Mouse (Mus musculus) layer of hippocampus, postnatal 14 days (tissue): ENCODE data around the gene Olfr643. TPM values are rescaled to one million over a fixed set of nuclear protein-coding genes. Genes with fewer than 3 reads are reported as not detected.

ENCODE experiments used
- DNase-seq, 2 experiments: peaks; one replicate each; pipeline ENCODE4 v3.0.0; 2021 to 2022; ENCODE audit warnings: low spot score in 2 of 2, mixed read lengths in 1 of 2
- long read RNA-seq, 2 experiments: library from polyadenylated mRNA; stranded (forward); transcript quantifications; one replicate each; pipeline ENCODE4 v2.0.0; 2021
- total RNA-seq, 2 experiments: library from RNA; stranded (reverse); gene quantifications; 2 replicates each; pipeline ENCODE4 v1.2.3; 2021

The Olfr643 gene
- total RNA-seq = not detected
- long read RNA-seq, experiment 1 = 0 reads
- long read RNA-seq, experiment 2 = 0 reads

GRCm38 (mm10) chr7:104137305-104137704 is at the start of gene Olfr643:
Gene Olfr643 (minus strand): TSS chr7:104137405.
- no peak for DNase-seq

GRCm38 (mm10) chr7:104183292-104183691 is 46.1 kb upstream of the Olfr643 start, which contains the start of gene Olfr648:
Gene Olfr648 (minus strand): TSS chr7:104183392.
- no peak for DNase-seq

- no peak for DNase-seq
Measured at GRCm38 (mm10) chr7:104179074-104179473, 41.9 kb upstream of the Olfr643 start.

GRCm38 (mm10) chr7:104178422-104179054 is 41.3 kb upstream of the Olfr643 start:
- DNase-seq = no peak

GRCm38 (mm10) chr7:104175085-104175484 is 37.9 kb upstream of the Olfr643 start:
- DNase-seq = no peak

GRCm38 (mm10) chr7:104169634-104170204 is 32.5 kb upstream of the Olfr643 start:
- DNase-seq = no peak

GRCm38 (mm10) chr7:104167105-104167504 is 29.9 kb upstream of the Olfr643 start:
- DNase-seq = no peak

- no peak for DNase-seq
Measured at GRCm38 (mm10) chr7:104150456-104150855, 13.3 kb upstream of the Olfr643 start, which contains the start of gene Ubqlnl. Gene Ubqlnl (minus strand): TSS chr7:104150556.

- DNase-seq = no peak
Measured at GRCm38 (mm10) chr7:104143179-104143578, 6.0 kb upstream of the Olfr643 start, which contains the start of gene Ubqln3. Gene Ubqln3 (minus strand): TSS chr7:104143279.

GRCm38 (mm10) chr7:104129726-104130125 is 7.5 kb downstream of the Olfr643 start, which contains the start of gene Ubqln5:
Gene Ubqln5 (minus strand): TSS chr7:104129826.
- no peak for DNase-seq

GRCm38 (mm10) chr7:104104757-104104972 is 32.5 kb downstream of the Olfr643 start, which contains the start of gene Olfr646:
Gene Olfr646 (plus strand): TSS chr7:104104873.
- DNase-seq = no peak

- no peak for DNase-seq
Measured at GRCm38 (mm10) chr7:104103913-104104756, 33.1 kb downstream of the Olfr643 start.

- no peak for DNase-seq
Measured at GRCm38 (mm10) chr7:104085365-104085764, 51.8 kb downstream of the Olfr643 start, which contains the start of gene Olfr645. Gene Olfr645 (minus strand): TSS chr7:104085465.

- DNase-seq = no peak
Measured at GRCm38 (mm10) chr7:104071769-104072168, 65.4 kb downstream of the Olfr643 start, which contains the start of gene Olfr644. Gene Olfr644 (minus strand): TSS chr7:104071869.

GRCm38 (mm10) chr7:104061345-104061744 is 75.9 kb downstream of the Olfr643 start, which contains the start of gene 4930516K23Rik:
Gene 4930516K23Rik (minus strand): TSS chr7:104061445.
- no peak for DNase-seq

- no peak for DNase-seq
Measured at GRCm38 (mm10) chr7:104059215-104059614, 78.0 kb downstream of the Olfr643 start.

GRCm38 (mm10) chr7:104052566-104052965 is 84.6 kb downstream of the Olfr643 start, which contains the start of gene Olfr642:
Gene Olfr642 (minus strand): TSS chr7:104052666.
- DNase-seq = no peak

- no peak for DNase-seq
Measured at GRCm38 (mm10) chr7:104050745-104051144, 86.5 kb downstream of the Olfr643 start.

GRCm38 (mm10) chr7:104035145-104035544 is 102.1 kb downstream of the Olfr643 start, which contains the start of gene Olfr641:
Gene Olfr641 (plus strand): TSS chr7:104035445.
- no peak for DNase-seq

GRCm38 (mm10) chr7:104026978-104027377 is 110.2 kb downstream of the Olfr643 start:
- DNase-seq = no peak

- no peak for DNase-seq
Measured at GRCm38 (mm10) chr7:104025473-104025872, 111.7 kb downstream of the Olfr643 start, which contains the start of gene Olfr640. Gene Olfr640 (minus strand): TSS chr7:104025573.
